Mouse (Mus musculus) monocyte, adult 2 months (primary cell): ENCODE data around the gene Rgs6.

ENCODE experiments used
- DNase-seq, 2 experiments: peaks; one replicate each; pipeline ENCODE4 v3.0.0; 2022; ENCODE audit warnings: low spot score in 2 of 2, low read depth in 1 of 2

Gene Rgs6

GRCm38 (mm10) chr12:82751846-82752245, 163.8 kb downstream of the Rgs6 start:
- DNase-seq, result no peak

GRCm38 (mm10) chr12:82754501-82754900, 166.4 kb downstream of the Rgs6 start:
- no peak for DNase-seq

- no peak for DNase-seq
Measured at GRCm38 (mm10) chr12:82756756-82757155, 168.7 kb downstream of the Rgs6 start.

GRCm38 (mm10) chr12:82757367-82757766, 169.3 kb downstream of the Rgs6 start:
- DNase-seq, result no peak

GRCm38 (mm10) chr12:82762046-82762445, 174.0 kb downstream of the Rgs6 start:
- no peak for DNase-seq

- DNase-seq, result no peak
Measured at GRCm38 (mm10) chr12:82768726-82769125, 180.6 kb downstream of the Rgs6 start.

- no peak for DNase-seq
Measured at GRCm38 (mm10) chr12:82772215-82772614, 184.1 kb downstream of the Rgs6 start.

GRCm38 (mm10) chr12:82774576-82774975, 186.5 kb downstream of the Rgs6 start:
- DNase-seq, result no peak

GRCm38 (mm10) chr12:82776686-82777085, 188.6 kb downstream of the Rgs6 start:
- no peak for DNase-seq

- no peak for DNase-seq
Measured at GRCm38 (mm10) chr12:82780936-82781335, 192.8 kb downstream of the Rgs6 start.

GRCm38 (mm10) chr12:82781414-82781813, 193.3 kb downstream of the Rgs6 start:
- DNase-seq, result no peak

- DNase-seq, result no peak
Measured at GRCm38 (mm10) chr12:82792122-82792521, 204.0 kb downstream of the Rgs6 start.

GRCm38 (mm10) chr12:82799892-82800291, 211.8 kb downstream of the Rgs6 start:
- no peak for DNase-seq

GRCm38 (mm10) chr12:82801736-82802135, 213.6 kb downstream of the Rgs6 start:
- DNase-seq, result no peak

GRCm38 (mm10) chr12:82802711-82803110, 214.6 kb downstream of the Rgs6 start:
- no peak for DNase-seq

- DNase-seq, result no peak
Measured at GRCm38 (mm10) chr12:82805167-82805566, 217.1 kb downstream of the Rgs6 start.

- DNase-seq, result no peak
Measured at GRCm38 (mm10) chr12:82810631-82811030, 222.5 kb downstream of the Rgs6 start.

GRCm38 (mm10) chr12:82815982-82816381, 227.9 kb downstream of the Rgs6 start:
- no peak for DNase-seq

GRCm38 (mm10) chr12:82819328-82819727, 231.2 kb downstream of the Rgs6 start:
- no peak for DNase-seq

- no peak for DNase-seq
Measured at GRCm38 (mm10) chr12:82819991-82820390, 231.9 kb downstream of the Rgs6 start.

- no peak for DNase-seq
Measured at GRCm38 (mm10) chr12:82822821-82823620, 234.9 kb downstream of the Rgs6 start.

GRCm38 (mm10) chr12:82830333-82830732, 242.2 kb downstream of the Rgs6 start:
- DNase-seq, result no peak

GRCm38 (mm10) chr12:82838544-82838943, 250.5 kb downstream of the Rgs6 start:
- DNase-seq, result no peak
